Mouse (Mus musculus) embryonic fibroblast, embryonic 13.5 days (primary cell): ENCODE measurements around the gene Park7.

Source experiments
- CTCF ChIP-seq: IDR thresholded peaks from 2 replicates; pipeline ENCODE4 v1.5.1; 2011; ENCODE audit warnings: mild to moderate bottlenecking, control low read depth, low read length, moderate library complexity, borderline replicate concordance; ENCODE audit not compliant: insufficient read depth
- POLR2A ChIP-seq: IDR thresholded peaks from 2 replicates; pipeline ENCODE4 v1.6.1; 2011; ENCODE audit warnings: low read depth, mild to moderate bottlenecking, control low read depth, low read length, moderate library complexity

- TF ChIP-seq CTCF (no peak), POLR2A (no peak)
Measured at GRCm38 (mm10) chr4:150925923-150926322, 11.7 kb upstream of the Park7 start.
